Mouse (Mus musculus) gastrocnemius, adult 18-20 months (tissue): ENCODE results near the gene Zfp691. TPM values are rescaled to one million over a fixed set of nuclear protein-coding genes. Genes with fewer than 3 reads are reported as not detected.

ENCODE experiments used
- DNase-seq: peaks from one replicate; pipeline ENCODE4 v3.0.0; 2021; ENCODE audit warnings: low spot score
- total RNA-seq, 2 experiments: library from RNA; stranded (reverse); gene quantifications; 2 replicates each; pipeline ENCODE4 v1.2.3; 2021

Zfp691 gene
- total RNA-seq, 2 experiments from 2014 or later, result 18.5 TPM

- no peak for DNase-seq
These were observed 910 bp downstream of the Zfp691 start for GRCm38 (mm10) chr4:119172919-119173650.

- peak; percentile 85 for DNase-seq
These were observed 6.3 kb downstream of the Zfp691 start for GRCm38 (mm10) chr4:119167663-119168062.

- DNase-seq, result no peak
These were observed 6.9 kb downstream of the Zfp691 start for GRCm38 (mm10) chr4:119167068-119167467.

- DNase-seq, result no peak
These were observed 8.1 kb downstream of the Zfp691 start for GRCm38 (mm10) chr4:119165916-119166315.

GRCm38 (mm10) chr4:119162990-119163389 is 11.0 kb downstream of the Zfp691 start:
- DNase-seq, result no peak

GRCm38 (mm10) chr4:119161358-119161757 is 12.6 kb downstream of the Zfp691 start:
- no peak for DNase-seq

- no peak for DNase-seq
These were observed 16.1 kb downstream of the Zfp691 start for GRCm38 (mm10) chr4:119157891-119158290.

- peak; percentile 59 for DNase-seq
These were observed 16.8 kb downstream of the Zfp691 start for GRCm38 (mm10) chr4:119157186-119157585.

- no peak for DNase-seq
These were observed 25.3 kb downstream of the Zfp691 start for GRCm38 (mm10) chr4:119148741-119149140.

- no peak for DNase-seq
These were observed 26.6 kb downstream of the Zfp691 start for GRCm38 (mm10) chr4:119147347-119147746.

GRCm38 (mm10) chr4:119146816-119147215 is 27.2 kb downstream of the Zfp691 start:
- peak; percentile 15 for DNase-seq

GRCm38 (mm10) chr4:119142230-119142871 is 31.6 kb downstream of the Zfp691 start:
- peak; percentile 33 for DNase-seq

GRCm38 (mm10) chr4:119141191-119141590 is 32.8 kb downstream of the Zfp691 start:
- no peak for DNase-seq

GRCm38 (mm10) chr4:119140126-119140525 is 33.9 kb downstream of the Zfp691 start:
- DNase-seq, result peak; percentile 39

- no peak for DNase-seq
These were observed 35.2 kb downstream of the Zfp691 start for GRCm38 (mm10) chr4:119138776-119139175.

- DNase-seq, result no peak
These were observed 35.8 kb downstream of the Zfp691 start for GRCm38 (mm10) chr4:119138171-119138570.

- no peak for DNase-seq
These were observed 36.7 kb downstream of the Zfp691 start for GRCm38 (mm10) chr4:119137313-119137712.

- no peak for DNase-seq
These were observed 40.1 kb downstream of the Zfp691 start for GRCm38 (mm10) chr4:119133860-119134259.

GRCm38 (mm10) chr4:119133306-119133705 is 40.7 kb downstream of the Zfp691 start:
- DNase-seq, result no peak

- DNase-seq, result no peak
These were observed 42.6 kb downstream of the Zfp691 start for GRCm38 (mm10) chr4:119131189-119131910.

GRCm38 (mm10) chr4:119129096-119129495 is 44.9 kb downstream of the Zfp691 start:
- no peak for DNase-seq

- DNase-seq, result no peak
These were observed 45.4 kb downstream of the Zfp691 start for GRCm38 (mm10) chr4:119128547-119128946.
